In the genomic region with DNA sequence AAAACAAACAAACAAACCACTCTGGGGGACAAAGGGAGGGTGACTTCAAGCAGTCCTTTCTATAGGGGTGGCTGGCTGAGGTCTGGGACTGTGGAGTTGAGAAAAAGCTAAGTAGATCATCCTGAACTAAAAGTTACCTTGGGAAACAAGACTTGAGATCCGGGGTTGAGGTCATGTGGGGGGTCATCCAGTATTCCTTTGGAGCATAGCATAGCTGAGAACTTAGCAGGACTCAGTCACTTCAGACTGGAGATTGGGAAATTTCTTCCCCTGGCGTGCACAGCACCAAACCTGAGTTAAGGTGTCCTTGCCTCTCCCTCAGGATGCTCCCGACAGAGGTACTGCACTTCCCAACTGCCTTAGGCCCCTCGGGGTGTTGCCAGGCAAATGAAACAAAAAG, we compare ENCODE assay signal across 31 mouse cellular contexts. TPM values are rescaled to one million over a fixed set of nuclear protein-coding genes. Genes with fewer than 3 reads are reported as not detected.
DNase-seq lines count a peak whose midpoint lies in the region; ATAC-seq and TF ChIP-seq lines count a peak whose summit lies in the region.
"Had no signal": no experiment of that assay in that cellular context is flagged by ENCODE, and none has a peak within 500 bp of the region (broad histone marks: within the 10 kb centered on the region; RNA-seq: fewer than 3 reads in every experiment).

No protein-coding gene starts in this region.

- DNase-seq in forebrain, postnatal 0 days: peak; percentile 9
- DNase-seq in hindbrain, embryonic 14.5 days (ENCODE audit: low spot score): peak; percentile 35
- DNase-seq in hindbrain, postnatal 0 days (ENCODE audit: low spot score): no peak
- peak; percentile 26 for DNase-seq in neural tube, embryonic 10.5 days (ENCODE audit: extremely low spot score, low spot score)
- DNase-seq in lung, postnatal 4 days: no peak
- DNase-seq: adrenal gland, postnatal 14 days; cerebellum, adult 11-12 months; cerebellum, adult 9-11 months; gastrocnemius, postnatal 10 days; kidney, adult 11 months; kidney, postnatal 25 days; liver, embryonic 13.5 days; lung, adult 18-20 months; thymus, adult 2 months; thymus, postnatal 36 days had no signal

- H3K4me2 ChIP-seq in forebrain, postnatal 0 days (ENCODE audit: low read depth): no peak overlapping the region
- H3K4me2 ChIP-seq in forebrain, embryonic 16.5 days (ENCODE audit: low read length): no peak overlapping the region
- peak overlapping the region; percentile 23; the same call in 1 of the 2 replicates for H3K4me2 ChIP-seq in hindbrain, embryonic 14.5 days (replicated peaks)
- no peak overlapping the region for H3K4me2 ChIP-seq in hindbrain, postnatal 0 days (ENCODE audit: low read depth, low read length)
- H3K4me2 ChIP-seq in neural tube, embryonic 15.5 days: no peak overlapping the region
- H3K4me2 ChIP-seq: embryonic facial prominence, embryonic 12.5 days; heart, embryonic 12.5 days; kidney, embryonic 15.5 days; liver, embryonic 13.5 days had no signal

- TF ChIP-seq CTCF in forebrain, postnatal 0 days (IDR thresholded peaks at IDR 0.05; ENCODE audit: low read depth): no peak
- no peak for TF ChIP-seq CTCF in hindbrain, postnatal 0 days (IDR thresholded peaks at IDR 0.05; ENCODE audit: low read depth)

- H3K4me3 ChIP-seq in forebrain, postnatal 0 days (ENCODE audit: low read depth, low read length): no peak overlapping the region
- no peak overlapping the region for H3K4me3 ChIP-seq in forebrain, embryonic 16.5 days (replicated peaks; ENCODE audit: low read length)
- H3K4me3 ChIP-seq in hindbrain, embryonic 14.5 days (replicated peaks; ENCODE audit: low read length): no peak overlapping the region
- H3K4me3 ChIP-seq in hindbrain, postnatal 0 days (ENCODE audit: low read length): no peak overlapping the region
- no peak overlapping the region for H3K4me3 ChIP-seq in neural tube, embryonic 15.5 days (replicated peaks)
- H3K4me3 ChIP-seq: embryonic facial prominence, embryonic 12.5 days; heart, embryonic 12.5 days; kidney, embryonic 15.5 days; left cerebral cortex, adult 2 months; liver, embryonic 13.5 days; neural tube, embryonic 13.5 days had no signal

- H3K9ac ChIP-seq in forebrain, postnatal 0 days: no peak overlapping the region
- no peak overlapping the region for H3K9ac ChIP-seq in forebrain, embryonic 16.5 days (replicated peaks; ENCODE audit: low read depth, low read length)
- H3K9ac ChIP-seq in hindbrain, embryonic 14.5 days: no peak overlapping the region
- H3K9ac ChIP-seq in hindbrain, postnatal 0 days (replicated peaks; ENCODE audit: low read length): no peak overlapping the region
- no peak overlapping the region for H3K9ac ChIP-seq in neural tube, embryonic 15.5 days (replicated peaks)
- H3K9ac ChIP-seq: embryonic facial prominence, embryonic 12.5 days; heart, embryonic 12.5 days; kidney, embryonic 15.5 days; liver, embryonic 13.5 days; neural tube, embryonic 13.5 days had no signal

- WGBS in forebrain, postnatal 0 days: 5% methylated on average over 4 of the region's 4 CpGs
- under 1% methylated on average over 4 of the region's 4 CpGs for WGBS in forebrain, embryonic 16.5 days
- WGBS in hindbrain, embryonic 14.5 days: 4% methylated on average over 4 of the region's 4 CpGs
- under 1% methylated on average over 4 of the region's 4 CpGs for WGBS in hindbrain, postnatal 0 days
- WGBS in neural tube, embryonic 15.5 days: 2% methylated on average over 4 of the region's 4 CpGs

- peaks cover 79% of the 10 kb centered on the region for H3K27me3 ChIP-seq in forebrain, postnatal 0 days (ENCODE audit: insufficient read depth, low read length)
- H3K27me3 ChIP-seq in forebrain, embryonic 16.5 days (replicated peaks; ENCODE audit: control insufficient read depth, insufficient read depth, low read length): peaks cover 60% of the 10 kb centered on the region
- peaks cover 91% of the 10 kb centered on the region for H3K27me3 ChIP-seq in hindbrain, embryonic 14.5 days (ENCODE audit: control insufficient read depth, insufficient read depth, low read length)
- H3K27me3 ChIP-seq in hindbrain, postnatal 0 days (ENCODE audit: insufficient read depth, low read length): peaks cover 70% of the 10 kb centered on the region
- peaks cover 76% of the 10 kb centered on the region for H3K27me3 ChIP-seq in neural tube, embryonic 15.5 days (replicated peaks)

- ATAC-seq in forebrain, postnatal 0 days: no peak
- no peak for ATAC-seq in forebrain, embryonic 16.5 days
- ATAC-seq in hindbrain, embryonic 14.5 days (ENCODE audit: low FRiP score): no peak
- no peak for ATAC-seq in hindbrain, postnatal 0 days
- ATAC-seq in neural tube, embryonic 15.5 days (ENCODE audit: low FRiP score): no peak
- ATAC-seq: CD4-positive, CD25-positive, alpha-beta regulatory T cell, adult 4 months; inflammation-experienced regulatory T-cells, adult 6 months; lung, postnatal 0 days had no signal

- H3K9me3 ChIP-seq in forebrain, postnatal 0 days (ENCODE audit: low read length): no peaks in the 10 kb centered on the region
- no peaks in the 10 kb centered on the region for H3K9me3 ChIP-seq in forebrain, embryonic 16.5 days (ENCODE audit: control insufficient read depth, low read length)
- no peaks in the 10 kb centered on the region for H3K9me3 ChIP-seq in hindbrain, embryonic 14.5 days (ENCODE audit: control insufficient read depth, low read length)
- no peaks in the 10 kb centered on the region for H3K9me3 ChIP-seq in hindbrain, postnatal 0 days (ENCODE audit: low read length)
- H3K9me3 ChIP-seq in neural tube, embryonic 15.5 days (replicated peaks): no peaks in the 10 kb centered on the region
- H3K9me3 ChIP-seq: embryonic facial prominence, embryonic 12.5 days; heart, embryonic 12.5 days; kidney, embryonic 15.5 days; liver, embryonic 13.5 days; neural tube, embryonic 13.5 days had no signal

- H3K36me3 ChIP-seq in forebrain, postnatal 0 days (ENCODE audit: insufficient read depth): no peaks in the 10 kb centered on the region
- H3K36me3 ChIP-seq in forebrain, embryonic 16.5 days (ENCODE audit: control insufficient read depth, insufficient read depth): no peaks in the 10 kb centered on the region
- no peaks in the 10 kb centered on the region for H3K36me3 ChIP-seq in hindbrain, embryonic 14.5 days (replicated peaks; ENCODE audit: control insufficient read depth, insufficient read depth)
- H3K36me3 ChIP-seq in hindbrain, postnatal 0 days (ENCODE audit: insufficient read depth, low read length): no peaks in the 10 kb centered on the region
- no peaks in the 10 kb centered on the region for H3K36me3 ChIP-seq in neural tube, embryonic 15.5 days
- H3K36me3 ChIP-seq: embryonic facial prominence, embryonic 12.5 days; heart, embryonic 12.5 days; kidney, embryonic 15.5 days; liver, embryonic 13.5 days; neural tube, embryonic 13.5 days had no signal

- 0 out of 2 replicates have a peak, but pooled peaks cover 5% of the 10 kb centered on the region for H3K4me1 ChIP-seq in forebrain, postnatal 0 days (ENCODE audit: insufficient read depth)
- peaks cover 17% of the 10 kb centered on the region for H3K4me1 ChIP-seq in forebrain, embryonic 16.5 days (replicated peaks; ENCODE audit: control insufficient read depth, insufficient read depth, low read length)
- H3K4me1 ChIP-seq in hindbrain, embryonic 14.5 days (replicated peaks; ENCODE audit: control insufficient read depth, insufficient read depth, low read length): peaks cover 12% of the 10 kb centered on the region
- peaks cover 12% of the 10 kb centered on the region for H3K4me1 ChIP-seq in hindbrain, postnatal 0 days (ENCODE audit: insufficient read depth, low read length)
- peaks cover 15% of the 10 kb centered on the region for H3K4me1 ChIP-seq in neural tube, embryonic 15.5 days

- H3K27ac ChIP-seq in forebrain, postnatal 0 days (ENCODE audit: low read depth, low read length): no peak overlapping the region
- no peak overlapping the region for H3K27ac ChIP-seq in forebrain, embryonic 16.5 days (ENCODE audit: low read length)
- no peak overlapping the region for H3K27ac ChIP-seq in hindbrain, embryonic 14.5 days
- H3K27ac ChIP-seq in hindbrain, postnatal 0 days: no peak overlapping the region
- H3K27ac ChIP-seq in neural tube, embryonic 15.5 days (replicated peaks): no peak overlapping the region
- H3K27ac ChIP-seq: embryonic facial prominence, embryonic 12.5 days; kidney, embryonic 15.5 days; left cerebral cortex, adult 2 months; liver, embryonic 13.5 days; macrophage; neural tube, embryonic 13.5 days had no signal

RNA-seq across cellular contexts. Expression of gene Onecut1, which starts 9.4 kb away (rescaled TPM):
- 0.92 and 3.8 TPM in 2 replicates for total RNA-seq in forebrain, postnatal 0 days (2014; rRNA removed)
- polyA plus RNA-seq in forebrain, postnatal 0 days (2015; fragmentation: Nextera tagmentation; extraction: Ambion mirVana): 0.23 and 0.64 TPM in 2 replicates
- 0.51 and 0.80 TPM in 2 replicates for polyA plus RNA-seq in forebrain, embryonic 16.5 days (2015; fragmentation: Nextera tagmentation; extraction: Ambion mirVana)
- 6.0 and 6.1 TPM in 2 replicates for polyA plus RNA-seq in hindbrain, embryonic 14.5 days (2014; fragmentation: Nextera tagmentation; extraction: Ambion mirVana)
- total RNA-seq in hindbrain, postnatal 0 days (2014; rRNA removed): 2.6 and 4.2 TPM in 2 replicates
- 1.9 and 2.6 TPM in 2 replicates for polyA plus RNA-seq in hindbrain, postnatal 0 days (2015; fragmentation: Nextera tagmentation; extraction: Ambion mirVana)
- polyA plus RNA-seq in neural tube, embryonic 15.5 days (2015; fragmentation: Nextera tagmentation; extraction: Ambion mirVana): 2.6 and 3.5 TPM in 2 replicates
- total RNA-seq: gastrocnemius, postnatal 10 days; hematopoietic stem cell, adult 5-6 weeks; megakaryocyte-erythroid progenitor cell, adult 5-6 weeks had no signal
- polyA plus RNA-seq: CD4-positive, CD25-positive, alpha-beta regulatory T cell, adult 4 months; gonadal fat pad, adult 2 months; heart, postnatal 0 days; inflammation-experienced regulatory T-cells, adult 6 months; limb, embryonic 14.5 days; lung, postnatal 0 days; macrophage had no signal

Comparison
In these comparisons a context has a peak if more than half of its experiments do, and no peak if none do; other contexts are left out.
1. DNase-seq: peak in forebrain, postnatal 0 days (single experiment), hindbrain, embryonic 14.5 days (single experiment) and neural tube, embryonic 10.5 days (single experiment); none in hindbrain, postnatal 0 days (single experiment) and lung, postnatal 4 days (0 of 2).